Mouse (Mus musculus) heart, postnatal 14 days (tissue): ENCODE results near the gene Agbl4. TPM values are rescaled to one million over a fixed set of nuclear protein-coding genes. Genes with fewer than 3 reads are reported as not detected.

Experiments used
- DNase-seq, 2 experiments: peaks; one replicate each; pipeline ENCODE4 v3.0.0; 2021 to 2022
- intact Hi-C: fragments of 180-260 bp; cut with DNase I; formaldehyde crosslinking; loops from one replicate; pipeline ENCODE4 v1.15.1; 2025
- total RNA-seq, 2 experiments: library from RNA; stranded (reverse); gene quantifications; 2 replicates each; pipeline ENCODE4 v1.2.3; 2021

Agbl4 gene
- total RNA-seq, 2 experiments from 2014 or later: 0.51 to 0.79 TPM

- peak; percentile 63 to 64 for DNase-seq
- intact Hi-C loops: loop anchor here (1.0 to 5.0 kb wide), 2 partner anchors 110 to 199 kb away; no protein-coding TSS in a partner anchor
These were observed 1289.5 kb downstream of the Agbl4 start for GRCm38 (mm10) chr4:111686951-111687350.

DNA sequence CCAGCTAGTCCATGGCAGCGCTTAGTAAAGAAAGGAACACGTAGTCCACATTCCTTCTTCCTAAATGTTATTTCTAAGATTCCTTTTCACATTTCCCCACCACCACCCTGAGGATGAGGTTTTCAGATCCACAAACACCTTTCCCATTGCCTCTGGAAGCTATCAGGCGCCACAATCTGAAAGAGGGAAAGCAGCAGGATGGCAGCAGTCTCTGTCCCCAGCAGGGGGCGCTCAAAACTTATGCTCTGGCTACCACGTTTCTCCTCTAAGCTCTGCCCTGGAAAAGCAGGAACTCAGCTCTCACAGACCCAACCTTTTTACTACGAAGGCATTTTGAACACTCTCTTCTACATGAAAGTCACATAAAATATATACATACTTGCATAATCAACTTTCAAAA, 1290.2 kb downstream of the Agbl4 start:
- peak; percentile 84 to 86 for DNase-seq
- intact Hi-C loops: loop anchor here (1.0 to 5.0 kb wide), 3 partner anchors 31 to 199 kb away; partner anchors contain the start of gene Spata6

DNA sequence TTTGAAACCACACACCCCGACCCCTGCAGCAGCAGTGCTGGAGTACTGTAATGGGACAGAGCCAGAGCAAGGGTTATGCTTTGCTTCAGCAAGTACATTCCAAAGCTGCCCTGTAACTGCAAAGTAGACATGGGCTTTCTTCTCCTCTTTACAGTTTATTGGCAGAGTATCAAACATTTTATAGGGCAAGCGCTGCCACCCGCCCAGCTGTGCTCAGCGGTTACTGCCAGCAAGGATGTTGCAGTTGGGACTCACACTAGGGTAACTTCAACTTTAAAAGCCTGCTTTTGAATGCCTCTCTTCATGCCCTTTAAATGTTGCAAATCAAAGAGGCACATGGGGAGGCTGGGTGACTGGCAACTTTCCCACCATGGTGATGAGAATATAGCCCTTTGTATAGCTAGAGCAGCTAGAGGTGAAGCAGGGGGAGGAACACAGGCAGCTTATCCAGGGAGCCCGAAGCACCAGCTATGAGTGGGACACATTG, 1293.6 kb downstream of the Agbl4 start:
- intact Hi-C loops: no loop called here
- no peak for DNase-seq

DNA sequence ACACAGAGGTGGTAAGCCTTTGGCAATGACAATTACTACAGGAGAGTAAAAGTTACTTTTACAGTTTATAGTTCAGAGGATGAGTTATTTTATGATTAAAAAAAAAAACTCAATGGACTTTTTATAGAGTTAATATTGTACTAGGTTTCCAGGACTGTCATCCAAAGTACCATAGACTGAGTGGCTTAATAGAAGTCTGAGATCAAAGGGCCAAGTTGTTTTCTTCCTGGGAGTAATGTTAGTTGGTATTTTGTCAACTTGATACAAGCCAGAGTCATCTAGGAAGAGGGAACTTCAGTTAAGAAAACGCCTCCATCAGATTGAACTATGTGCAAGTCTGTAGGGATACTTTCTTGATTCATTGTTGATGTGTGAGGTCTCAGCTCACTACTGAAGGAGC, 1303.9 kb downstream of the Agbl4 start:
- intact Hi-C loops: no loop called here
- no peak for DNase-seq

- no peak for DNase-seq
- intact Hi-C loops: no loop called here
These were observed 1306.7 kb downstream of the Agbl4 start for GRCm38 (mm10) chr4:111704126-111704525.

DNA sequence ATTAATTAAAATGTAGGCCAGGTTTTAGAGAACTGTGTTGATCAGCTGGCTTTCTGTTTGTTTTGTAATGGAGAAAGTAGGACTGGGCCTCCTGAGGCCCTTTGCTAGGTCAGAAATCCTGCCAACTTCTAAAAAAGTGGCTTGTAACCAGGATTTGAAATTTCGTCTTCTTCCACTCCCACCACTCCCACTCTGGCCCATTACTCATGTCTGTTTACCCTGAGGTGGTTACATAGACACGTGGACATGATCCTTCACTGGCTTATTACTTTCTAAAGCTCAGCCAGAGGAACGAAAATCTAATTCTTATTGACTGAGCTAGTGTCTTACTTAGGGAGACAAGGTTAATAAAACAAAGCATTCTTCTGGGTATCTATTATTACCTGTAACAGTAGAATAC, 1307.5 kb downstream of the Agbl4 start:
- intact Hi-C loops: no loop called here
- no peak for DNase-seq

Other genes starting within 250 kb of the Agbl4 start
- gene Elavl4, start 45.8 kb upstream of the Agbl4 start, total RNA-seq: under 1 TPM; 0.20 to 0.50 TPM